Mouse (Mus musculus) limb, embryonic 11.5 days (tissue): Measurements from ENCODE around the gene Hltf. TPM values are rescaled to one million over a fixed set of nuclear protein-coding genes. Genes with fewer than 3 reads are reported as not detected.
A peak's percentile ranks its signal among the peaks of the same experiment; 100 is the strongest.

Experiments used
- ATAC-seq: fragments of 200-750 bp; cut with Nextera tagmentation; 2 replicates; pipeline ENCODE4 v1.8.0; 2017; ENCODE audit warnings: low read depth; ENCODE audit not compliant: insufficient number of reproducible peaks, low FRiP score, low TSS enrichment
- DNase-seq: peaks from one replicate; pipeline ENCODE4 v3.0.0-alpha.2; 2015; ENCODE audit warnings: low spot score
- H3K27ac ChIP-seq: fragments of 300-500 bp; sonication (generic); replicated peaks from 2 replicates; pipeline ENCODE4 v1.5.1; 2014; ENCODE audit warnings: low read depth, mild to moderate bottlenecking, low read length
- H3K27me3 ChIP-seq: fragments of 300-500 bp; sonication (generic); 2 replicates; pipeline ENCODE4 v1.6.1; 2014; ENCODE audit warnings: mild to moderate bottlenecking, low read length, mixed read lengths; ENCODE audit not compliant: control insufficient read depth, insufficient read depth
- H3K36me3 ChIP-seq: fragments of 300-500 bp; sonication (generic); 2 replicates; pipeline ENCODE4 v1.6.1; 2014; ENCODE audit warnings: mild to moderate bottlenecking, low read length, moderate library complexity, mixed read lengths; ENCODE audit not compliant: control insufficient read depth, insufficient read depth
- H3K4me1 ChIP-seq: fragments of 300-500 bp; sonication (generic); 2 replicates; pipeline ENCODE4 v1.6.1; 2014; ENCODE audit warnings: low read length, mixed read lengths; ENCODE audit not compliant: control insufficient read depth, insufficient read depth
- H3K4me2 ChIP-seq: fragments of 300-500 bp; sonication (generic); 2 replicates; pipeline ENCODE4 v1.6.1; 2014; ENCODE audit warnings: low read depth, mild to moderate bottlenecking, moderate library complexity; ENCODE audit not compliant: severe bottlenecking
- H3K4me3 ChIP-seq: fragments of 300-500 bp; sonication (generic); 2 replicates; pipeline ENCODE4 v1.5.1; 2014; ENCODE audit warnings: low read depth, low read length
- H3K9ac ChIP-seq: fragments of 300-500 bp; sonication (generic); 2 replicates; pipeline ENCODE4 v1.6.1; 2014; ENCODE audit warnings: mild to moderate bottlenecking, low read length
- H3K9me3 ChIP-seq: fragments of 300-500 bp; sonication (generic); 2 replicates; pipeline ENCODE4 v1.6.1; 2016; ENCODE audit warnings: low read length; ENCODE audit not compliant: control insufficient read depth
- WGBS: fragments of 180-500 bp; shearing (Covaris S2); extraction: QIAGEN DNeasy Blood & Tissue Kit; methylation state at CpG from one replicate; pipeline ENCODE4 v1.1.7; 2014; 5-methylcytosine and 5-hydroxymethylcytosine counted together
- polyA plus RNA-seq: library from polyadenylated mRNA; unstranded; fragments of >200 nt; fragmentation: Nextera tagmentation; extraction: Ambion mirVana; gene quantifications from 2 replicates; pipeline ENCODE4 v1.2.1, GENCODE M21; 2014

The Hltf gene
- polyA plus RNA-seq, 1 experiment from 2014 or later = 21.4 TPM

- H3K9ac ChIP-seq = no peak overlapping the region
- DNase-seq (no peak), ATAC-seq (no peak; the same call in 1 of the 2 replicates)
- WGBS = 17% methylated on average over 2 of the region's 2 CpGs
- H3K9me3 ChIP-seq = no peaks in the 10 kb centered on the region
- H3K4me3 ChIP-seq = no peak overlapping the region
- no peaks in the 10 kb centered on the region for H3K27me3 ChIP-seq
- H3K27ac ChIP-seq = no peak overlapping the region
- no peak overlapping the region for H3K4me2 ChIP-seq
- H3K36me3 ChIP-seq = no peaks in the 10 kb centered on the region
- H3K4me1 ChIP-seq = peaks cover 15% of the 10 kb centered on the region
Measured at GRCm38 (mm10) chr3:20144401-20144800, 86.8 kb downstream of the Hltf start.

GRCm38 (mm10) chr3:20145696-20146113, 88.1 kb downstream of the Hltf start:
- H3K36me3 ChIP-seq = no peaks in the 10 kb centered on the region
- no peak overlapping the region for H3K4me3 ChIP-seq
- H3K27me3 ChIP-seq = no peaks in the 10 kb centered on the region
- H3K9ac ChIP-seq = no peak overlapping the region
- H3K9me3 ChIP-seq = no peaks in the 10 kb centered on the region
- H3K27ac ChIP-seq = no peak overlapping the region
- WGBS = 26% methylated on average over 1 of the region's 1 CpGs
- DNase-seq = peak; percentile 26
- peaks cover 15% of the 10 kb centered on the region for H3K4me1 ChIP-seq
- ATAC-seq = no peak
- H3K4me2 ChIP-seq = no peak overlapping the region

- Histone ChIP-seq H3K4me3 (no peak overlapping the region), H3K36me3 (no peaks in the 10 kb centered on the region), H3K9me3 (no peaks in the 10 kb centered on the region), H3K27ac (no peak overlapping the region), H3K9ac (no peak overlapping the region), H3K27me3 (no peaks in the 10 kb centered on the region), H3K4me2 (no peak overlapping the region), H3K4me1 (0 out of 2 replicates have a peak, but pooled peaks cover 9% of the 10 kb centered on the region)
- peak; percentile 66; the same call in 1 of the 2 replicates for ATAC-seq
- peak; percentile 35 for DNase-seq
- 55% methylated on average over 7 of the region's 7 CpGs for whole genome bisulfite sequencing
Measured at GRCm38 (mm10) chr3:20146884-20147395, 89.3 kb downstream of the Hltf start.

GRCm38 (mm10) chr3:20147647-20148046, 90.0 kb downstream of the Hltf start:
- Histone ChIP-seq H3K9me3 (no peaks in the 10 kb centered on the region), H3K4me2 (no peak overlapping the region), H3K4me3 (no peak overlapping the region), H3K27me3 (no peaks in the 10 kb centered on the region), H3K27ac (no peak overlapping the region), H3K4me1 (0 out of 2 replicates have a peak, but pooled peaks cover 9% of the 10 kb centered on the region), H3K9ac (no peak overlapping the region), H3K36me3 (no peaks in the 10 kb centered on the region)
- 82% methylated on average over 5 of the region's 5 CpGs for WGBS
- no peak for ATAC-seq
- no peak for DNase-seq

- DNase-seq = no peak
- ATAC-seq = no peak
- H3K27ac ChIP-seq = no peak overlapping the region
- no peaks in the 10 kb centered on the region for H3K36me3 ChIP-seq
- 90% methylated on average over 2 of the region's 2 CpGs for WGBS
- H3K4me2 ChIP-seq = no peak overlapping the region
- no peaks in the 10 kb centered on the region for H3K9me3 ChIP-seq
- H3K4me1 ChIP-seq = 0 out of 2 replicates have a peak, but pooled peaks cover 10% of the 10 kb centered on the region
- no peaks in the 10 kb centered on the region for H3K27me3 ChIP-seq
- H3K4me3 ChIP-seq = no peak overlapping the region
- H3K9ac ChIP-seq = no peak overlapping the region
Measured at GRCm38 (mm10) chr3:20150511-20150910, 92.9 kb downstream of the Hltf start.

- no peak for DNase-seq
- ATAC-seq = no peak
- WGBS = 89% methylated on average over 3 of the region's 3 CpGs
- H3K4me2 ChIP-seq = no peak overlapping the region
- no peak overlapping the region for H3K4me3 ChIP-seq
- H3K9me3 ChIP-seq = no peaks in the 10 kb centered on the region
- H3K9ac ChIP-seq = no peak overlapping the region
- no peak overlapping the region for H3K27ac ChIP-seq
- H3K27me3 ChIP-seq = no peaks in the 10 kb centered on the region
- H3K4me1 ChIP-seq = 0 out of 2 replicates have a peak, but pooled peaks cover 8% of the 10 kb centered on the region
- H3K36me3 ChIP-seq = no peaks in the 10 kb centered on the region
Measured at GRCm38 (mm10) chr3:20151651-20152050, 94.0 kb downstream of the Hltf start.

GRCm38 (mm10) chr3:20154531-20155367, 97.1 kb downstream of the Hltf start, which contains the start of gene Gyg:
Gene Gyg (minus strand): TSS chr3:20155317.
- Histone ChIP-seq H3K9me3 (no peaks in the 10 kb centered on the region), H3K36me3 (no peaks in the 10 kb centered on the region), H3K27me3 (no peaks in the 10 kb centered on the region), H3K27ac (0 out of 2 replicates have a peak within 1 kb of the TSS, but pooled peaks have one; percentile 18), H3K9ac (peak within 1 kb of the TSS; percentile 82), H3K4me3 (peak within 1 kb of the TSS; percentile 76), H3K4me2 (peak within 1 kb of the TSS; percentile 88), H3K4me1 (0 out of 2 replicates have a peak, but pooled peaks cover 2% of the 10 kb centered on the region)
- WGBS = under 1% methylated on average over 67 of the region's 73 CpGs
- ATAC-seq (peak; percentile 87), DNase-seq (peak; percentile 67)

GRCm38 (mm10) chr3:20155476-20155875, 97.9 kb downstream of the Hltf start:
- no peaks in the 10 kb centered on the region for H3K36me3 ChIP-seq
- no peaks in the 10 kb centered on the region for H3K27me3 ChIP-seq
- peak overlapping the region; percentile 88; the same call in 1 of the 2 replicates for H3K4me2 ChIP-seq
- H3K4me3 ChIP-seq = no peak overlapping the region
- H3K9me3 ChIP-seq = no peaks in the 10 kb centered on the region
- no peak overlapping the region for H3K27ac ChIP-seq
- H3K4me1 ChIP-seq = 0 out of 2 replicates have a peak, but pooled peaks cover 2% of the 10 kb centered on the region
- WGBS = 86% methylated on average over 6 of the region's 6 CpGs
- no peak overlapping the region for H3K9ac ChIP-seq
- DNase-seq (no peak), ATAC-seq (no peak; the same call in 1 of the 2 replicates)
